Mouse (Mus musculus): Measurements from ENCODE around the gene Ifngr2. TPM values are rescaled to one million over a fixed set of nuclear protein-coding genes. Genes with fewer than 3 reads are reported as not detected.

The Ifngr2 gene
- polyA plus RNA-seq (2015; fragmentation: Nextera tagmentation; extraction: Ambion mirVana): 47.9 and 50.2 TPM in 2 replicates

DNA sequence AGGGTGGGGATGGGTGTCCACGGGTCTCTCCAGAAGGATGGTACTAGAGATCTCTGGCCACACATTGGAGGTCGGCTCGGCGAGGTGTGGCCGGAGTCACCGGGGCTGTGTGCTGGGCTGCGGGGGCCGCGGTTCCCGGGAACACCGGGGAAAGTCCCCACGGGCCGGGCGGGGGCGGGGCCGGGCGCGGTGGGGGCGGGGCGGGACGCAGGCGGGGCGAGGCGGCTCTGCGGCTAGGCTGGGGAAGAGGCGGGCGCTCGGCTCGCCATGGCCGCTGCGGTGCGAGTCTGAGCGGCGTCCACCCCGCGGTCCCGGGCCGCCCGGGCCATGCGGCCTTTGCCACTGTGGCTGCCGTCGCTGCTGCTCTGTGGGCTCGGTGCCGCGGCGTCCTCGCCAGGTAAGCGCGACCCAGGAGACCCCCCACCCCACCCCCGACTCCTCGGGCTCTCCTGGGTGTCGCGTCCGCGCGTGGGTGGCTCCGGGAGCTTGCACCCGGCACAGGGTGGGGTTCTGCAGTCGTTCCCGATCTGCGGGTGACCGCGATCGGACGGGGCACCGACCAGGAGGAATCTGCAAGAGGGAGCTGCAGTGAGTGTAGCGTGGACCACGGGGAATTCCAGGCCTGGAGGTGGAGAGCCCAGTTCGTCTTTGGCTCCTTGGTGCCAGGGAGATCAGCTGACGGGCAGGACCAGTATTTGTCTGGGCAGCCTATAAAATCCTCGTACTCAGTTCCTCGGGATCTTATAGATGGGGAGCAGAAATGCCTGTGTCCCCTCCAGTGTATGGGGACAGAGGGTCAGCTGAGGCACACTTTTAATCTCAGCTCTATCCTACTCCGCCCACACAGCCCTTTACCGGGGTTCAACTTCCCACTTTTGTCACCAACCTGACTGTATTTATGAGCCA lies at the start of gene Ifngr2:
Gene Ifngr2 (plus strand): TSS at position 237 of the 906 bp plus-strand sequence.
- no peaks in the 10 kb centered on the region for H3K9me3 ChIP-seq
- H3K9ac ChIP-seq: peak within 1 kb of the TSS; percentile 84
- peaks cover 40% of the 10 kb centered on the region for H3K4me1 ChIP-seq
- H3K27me3 ChIP-seq: no peaks in the 10 kb centered on the region
- WGBS: under 1% methylated on average over 61 of the region's 74 CpGs
- peak within 1 kb of the TSS; percentile 76 for H3K4me3 ChIP-seq
- H3K36me3 ChIP-seq: no peaks in the 10 kb centered on the region
- ATAC-seq (ENCODE audit: borderline replicate concordance, extremely low read depth, low FRiP score, low TSS enrichment): peak; percentile 92
- peak within 1 kb of the TSS; percentile 64 for H3K27ac ChIP-seq
- H3K4me2 ChIP-seq: peak within 1 kb of the TSS; percentile 60

DNA sequence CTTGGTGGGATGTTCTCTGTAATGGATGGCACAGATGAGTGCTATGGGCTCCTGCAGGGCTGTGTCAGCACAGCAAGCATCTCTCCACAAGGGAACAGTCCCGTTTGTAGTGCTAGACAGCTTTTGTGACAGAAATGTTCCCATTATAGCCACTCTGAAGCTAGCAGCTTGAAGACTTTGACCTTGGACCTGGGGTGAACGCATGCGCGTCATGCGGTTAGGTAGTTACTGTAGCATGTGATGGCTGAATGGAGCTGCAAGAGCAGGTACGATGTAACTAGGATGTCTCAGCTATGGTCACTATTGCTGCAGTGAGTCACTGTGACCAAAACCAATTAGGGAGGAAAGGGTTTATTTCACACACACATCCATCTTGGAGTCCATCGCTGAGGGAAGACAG lies 48.8 kb upstream of the Ifngr2 start:
- ATAC-seq (ENCODE audit: borderline replicate concordance, extremely low read depth, low FRiP score, low TSS enrichment): no peak
- no peaks in the 10 kb centered on the region for H3K4me1 ChIP-seq
- H3K9me3 ChIP-seq: no peaks in the 10 kb centered on the region
- peaks cover 88% of the 10 kb centered on the region for H3K36me3 ChIP-seq
- H3K4me2 ChIP-seq: no peak overlapping the region
- no peak overlapping the region for H3K9ac ChIP-seq
- 90% methylated on average over 7 of the region's 7 CpGs for WGBS
- no peaks in the 10 kb centered on the region for H3K27me3 ChIP-seq
- H3K4me3 ChIP-seq: no peak overlapping the region
- no peak overlapping the region for H3K27ac ChIP-seq

DNA sequence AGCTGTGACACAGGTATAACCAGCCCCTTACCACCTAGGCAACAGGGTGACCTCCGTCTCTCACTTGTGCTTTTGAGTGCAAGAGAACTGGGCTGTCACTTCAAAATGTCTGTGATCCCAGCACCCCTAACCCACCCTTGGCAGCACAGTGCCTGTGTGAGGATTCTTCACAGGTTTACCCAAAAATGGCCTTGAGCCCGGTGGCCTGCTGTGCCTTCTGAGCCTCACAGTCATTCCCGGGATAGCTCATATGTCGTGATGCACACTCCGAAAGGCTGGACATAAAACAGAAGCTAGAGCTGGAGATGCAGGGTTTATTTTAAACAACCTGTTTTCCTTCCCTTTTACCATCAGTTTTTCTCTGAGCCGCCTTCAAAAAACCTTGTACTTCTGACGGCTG lies 42.2 kb upstream of the Ifngr2 start:
- Histone ChIP-seq H3K9ac (no peak overlapping the region), H3K4me3 (no peak overlapping the region), H3K4me1 (no peaks in the 10 kb centered on the region), H3K36me3 (peaks cover 71% of the 10 kb centered on the region), H3K4me2 (no peak overlapping the region), H3K9me3 (no peaks in the 10 kb centered on the region), H3K27me3 (no peaks in the 10 kb centered on the region), H3K27ac (no peak overlapping the region)
- ATAC-seq (ENCODE audit: borderline replicate concordance, extremely low read depth, low FRiP score, low TSS enrichment): no peak
- WGBS: 89% methylated on average over 7 of the region's 7 CpGs

DNA sequence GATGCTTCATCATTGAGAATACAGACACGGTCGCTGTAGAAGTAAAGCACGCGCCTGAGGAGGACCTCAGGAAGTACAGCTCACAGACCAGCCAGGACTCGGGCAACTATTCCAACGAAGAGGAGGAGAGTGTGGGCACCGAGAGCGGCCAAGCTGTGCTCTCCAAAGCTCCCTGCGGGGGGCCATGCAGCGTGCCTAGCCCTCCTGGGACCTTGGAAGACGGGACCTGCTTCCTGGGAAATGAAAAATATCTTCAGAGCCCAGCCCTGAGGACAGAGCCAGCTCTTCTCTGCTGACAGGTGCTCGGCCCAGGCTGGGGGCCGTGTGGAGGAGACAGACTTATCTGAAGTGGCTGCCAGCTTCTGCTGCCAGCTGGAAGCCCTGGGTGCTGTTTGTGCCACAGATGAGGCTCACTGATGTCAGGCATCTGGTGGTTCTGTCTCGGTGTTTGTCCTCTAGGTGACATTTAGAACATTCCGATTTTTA lies 41.7 kb upstream of the Ifngr2 start:
- 82% methylated on average over 15 of the region's 15 CpGs for WGBS
- no peaks in the 10 kb centered on the region for H3K4me1 ChIP-seq
- no peak for ATAC-seq (ENCODE audit: borderline replicate concordance, extremely low read depth, low FRiP score, low TSS enrichment)

DNA sequence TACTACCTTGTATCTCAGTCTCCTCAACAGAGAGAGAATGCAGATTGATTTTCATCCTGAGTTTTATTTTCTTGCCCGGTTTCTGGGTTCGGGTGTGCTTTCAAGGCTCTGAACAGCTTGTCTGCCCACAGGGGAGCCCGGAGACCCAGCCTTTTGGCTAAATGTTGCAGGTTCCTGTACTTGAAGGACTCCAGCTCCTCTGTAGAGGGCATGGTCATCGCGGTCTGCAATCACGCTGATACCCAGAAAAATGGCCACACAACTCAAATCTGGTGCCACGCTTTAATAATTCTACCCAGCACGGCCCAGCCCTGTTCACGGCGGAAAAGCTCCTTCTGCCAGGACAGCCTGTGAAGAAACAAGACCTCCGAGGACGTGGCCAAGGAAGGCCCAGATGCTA lies 40.5 kb upstream of the Ifngr2 start:
- Histone ChIP-seq H3K9ac (no peak overlapping the region), H3K4me1 (no peaks in the 10 kb centered on the region), H3K4me3 (no peak overlapping the region), H3K27me3 (no peaks in the 10 kb centered on the region), H3K27ac (no peak overlapping the region), H3K9me3 (no peaks in the 10 kb centered on the region), H3K4me2 (no peak overlapping the region), H3K36me3 (peaks cover 55% of the 10 kb centered on the region)
- 92% methylated on average over 12 of the region's 12 CpGs for WGBS
- no peak for ATAC-seq (ENCODE audit: borderline replicate concordance, extremely low read depth, low FRiP score, low TSS enrichment)

More for the DNA sequence above, 41.7 kb upstream of the Ifngr2 start:
- Histone ChIP-seq H3K9me3 (no peaks in the 10 kb centered on the region), H3K4me3 (no peak overlapping the region), H3K9ac (no peak overlapping the region), H3K4me2 (no peak overlapping the region), H3K27ac (no peak overlapping the region), H3K36me3 (peaks cover 66% of the 10 kb centered on the region), H3K27me3 (no peaks in the 10 kb centered on the region)

DNA sequence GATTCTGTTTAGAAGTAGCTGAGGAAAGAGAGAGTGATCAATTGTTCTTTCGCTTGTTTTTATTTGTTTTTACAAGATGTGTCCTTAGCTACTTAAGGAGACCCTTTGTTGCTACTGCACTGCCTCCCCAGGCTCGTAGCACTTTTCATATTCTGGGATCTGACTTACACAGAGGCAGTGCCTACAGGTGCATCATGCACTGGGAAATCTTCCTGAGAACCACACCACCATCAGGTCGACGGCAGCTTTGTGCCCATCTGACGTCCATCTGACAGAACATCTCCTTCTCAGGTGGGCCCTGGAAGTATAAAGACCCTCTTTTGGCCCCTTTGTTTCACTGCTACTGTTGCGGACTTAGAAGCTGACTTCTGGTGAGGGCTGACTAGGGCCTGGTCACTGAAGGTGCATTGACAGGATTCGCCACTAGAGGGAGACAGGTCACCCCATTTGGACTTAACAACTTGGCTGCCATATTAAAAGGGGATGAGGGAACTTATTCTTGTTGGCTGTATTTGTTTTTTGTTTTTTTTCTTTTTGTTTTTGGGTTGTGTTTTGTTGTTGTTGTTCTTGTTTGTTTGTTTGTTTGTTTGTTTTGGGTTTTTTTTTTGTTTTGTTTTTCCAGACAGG lies 34.6 kb upstream of the Ifngr2 start:
- 33% methylated on average over 7 of the region's 7 CpGs for WGBS
- H3K9ac ChIP-seq: no peak overlapping the region
- no peaks in the 10 kb centered on the region for H3K27me3 ChIP-seq
- no peak overlapping the region for H3K4me2 ChIP-seq
- peaks cover 4% of the 10 kb centered on the region; the same call in 1 of the 2 replicates for H3K36me3 ChIP-seq
- H3K27ac ChIP-seq: no peak overlapping the region
- H3K9me3 ChIP-seq: no peaks in the 10 kb centered on the region
- H3K4me3 ChIP-seq: no peak overlapping the region
- H3K4me1 ChIP-seq: no peaks in the 10 kb centered on the region
- no peak for ATAC-seq (ENCODE audit: borderline replicate concordance, extremely low read depth, low FRiP score, low TSS enrichment)

DNA sequence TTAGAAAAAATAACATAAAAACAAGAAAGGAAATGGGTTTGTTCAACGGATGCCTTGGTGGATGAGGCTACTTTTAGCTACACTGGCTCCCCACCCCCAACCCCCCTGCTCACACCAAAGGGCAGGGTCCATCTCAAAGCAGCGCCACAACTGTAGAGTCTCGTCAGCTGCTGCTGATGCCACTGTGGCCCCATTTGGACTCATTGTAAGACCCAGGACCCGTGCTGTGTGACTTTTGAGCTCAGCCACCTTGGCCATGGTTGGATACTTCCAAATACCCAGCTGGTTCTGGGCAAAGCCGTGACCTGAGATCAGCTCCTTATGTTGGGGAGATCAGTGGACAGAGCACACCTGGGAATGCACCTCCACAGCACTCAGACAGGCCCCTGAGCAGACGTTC lies 33.8 kb upstream of the Ifngr2 start:
- Histone ChIP-seq H3K4me1 (no peaks in the 10 kb centered on the region), H3K36me3 (no peaks in the 10 kb centered on the region), H3K4me3 (no peak overlapping the region), H3K4me2 (no peak overlapping the region), H3K9me3 (no peaks in the 10 kb centered on the region), H3K27me3 (no peaks in the 10 kb centered on the region), H3K27ac (no peak overlapping the region), H3K9ac (no peak overlapping the region)
- 79% methylated on average over 6 of the region's 6 CpGs for WGBS
- no peak for ATAC-seq (ENCODE audit: borderline replicate concordance, extremely low read depth, low FRiP score, low TSS enrichment)

DNA sequence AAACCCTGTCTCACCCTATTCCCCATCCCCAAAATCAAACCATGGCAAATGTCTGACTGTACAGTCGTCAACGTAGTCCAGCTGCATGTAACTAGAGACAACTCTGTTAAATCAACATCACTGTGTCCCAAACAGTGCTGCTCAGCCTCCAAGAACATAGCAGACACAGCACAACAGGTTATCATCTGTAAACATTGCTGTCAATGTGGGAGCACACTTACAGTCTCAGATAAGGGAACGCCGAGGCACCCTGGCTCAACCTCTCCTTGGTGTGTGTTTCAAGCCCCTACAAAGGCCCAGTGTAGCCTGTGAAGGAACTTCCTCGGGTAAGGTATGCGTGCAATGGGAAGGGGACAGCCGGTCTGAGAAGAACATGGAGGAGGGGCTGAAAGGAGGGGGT lies 29.9 kb upstream of the Ifngr2 start:
- WGBS: 41% methylated on average over 7 of the region's 7 CpGs
- H3K27ac ChIP-seq: no peak overlapping the region
- no peak overlapping the region for H3K4me3 ChIP-seq
- H3K4me2 ChIP-seq: no peak overlapping the region
- no peaks in the 10 kb centered on the region for H3K36me3 ChIP-seq
- H3K9ac ChIP-seq: no peak overlapping the region
- ATAC-seq (ENCODE audit: borderline replicate concordance, extremely low read depth, low FRiP score, low TSS enrichment): no peak
- no peaks in the 10 kb centered on the region for H3K9me3 ChIP-seq
- no peaks in the 10 kb centered on the region for H3K27me3 ChIP-seq
- H3K4me1 ChIP-seq: no peaks in the 10 kb centered on the region

DNA sequence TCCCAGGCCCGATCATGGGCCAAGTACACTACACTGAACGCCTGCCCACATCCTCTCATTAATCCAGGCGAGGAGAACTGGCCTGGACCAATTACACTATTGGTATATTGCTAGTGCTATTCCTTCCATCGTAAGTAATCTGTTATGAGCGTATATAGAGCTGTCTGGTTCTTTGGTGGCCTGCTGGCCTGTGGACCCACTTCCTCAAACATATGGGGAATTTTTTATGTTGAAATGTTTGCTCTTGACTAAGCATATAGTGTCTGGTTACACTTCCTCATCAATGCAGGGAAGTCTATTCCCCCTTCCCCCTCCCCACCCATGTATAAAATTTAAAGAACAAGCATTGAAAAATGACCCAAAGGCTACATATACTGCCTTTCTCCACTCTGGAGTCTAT lies 24.8 kb upstream of the Ifngr2 start:
- WGBS: 53% methylated on average over 5 of the region's 5 CpGs
- Histone ChIP-seq H3K27ac (no peak overlapping the region), H3K4me2 (no peak overlapping the region), H3K9ac (no peak overlapping the region), H3K36me3 (no peaks in the 10 kb centered on the region), H3K9me3 (no peaks in the 10 kb centered on the region), H3K4me1 (no peaks in the 10 kb centered on the region), H3K4me3 (no peak overlapping the region), H3K27me3 (no peaks in the 10 kb centered on the region)
- no peak for ATAC-seq (ENCODE audit: borderline replicate concordance, extremely low read depth, low FRiP score, low TSS enrichment)

DNA sequence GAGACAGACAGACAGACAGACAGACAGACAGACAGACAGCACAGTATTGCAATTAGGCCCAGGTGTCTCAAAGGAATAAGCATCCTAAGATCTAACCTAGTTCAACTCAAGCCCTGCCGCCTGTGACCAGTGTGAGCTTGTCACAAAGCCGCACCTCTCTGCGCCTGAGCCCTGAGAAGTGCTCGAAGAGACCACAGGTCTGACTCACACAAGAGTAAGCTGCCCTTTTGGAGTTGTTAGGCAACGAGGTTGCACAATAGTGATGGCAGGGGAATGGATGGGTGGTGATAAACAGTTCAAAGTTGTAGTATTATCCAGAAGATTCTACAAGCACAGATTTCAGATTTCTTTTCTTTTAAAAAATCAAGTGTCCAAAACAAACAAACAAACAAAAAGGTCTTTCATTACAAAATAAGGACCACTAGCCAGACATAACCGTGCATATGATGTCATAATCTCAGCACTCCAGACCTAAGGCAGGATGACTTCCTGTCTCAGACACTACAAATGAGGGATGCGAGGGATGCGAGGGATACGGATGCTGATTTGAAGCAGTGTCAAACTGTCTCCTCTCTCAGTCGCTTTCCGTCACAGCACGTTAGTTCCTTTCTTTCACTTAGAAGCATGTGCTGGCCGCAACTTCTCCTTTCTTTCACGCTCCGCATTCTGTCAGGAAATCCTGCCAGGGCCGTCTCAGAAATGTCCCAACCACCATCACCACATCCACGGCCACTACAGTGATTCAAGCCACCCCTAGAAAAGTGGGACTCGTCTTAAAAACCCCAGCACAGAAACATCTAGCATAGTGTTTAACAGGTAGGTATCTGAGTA lies 24.2 kb upstream of the Ifngr2 start:
- Histone ChIP-seq H3K4me3 (no peak overlapping the region), H3K9ac (no peak overlapping the region), H3K36me3 (no peaks in the 10 kb centered on the region), H3K27ac (no peak overlapping the region), H3K4me2 (no peak overlapping the region), H3K9me3 (no peaks in the 10 kb centered on the region), H3K4me1 (0 out of 2 replicates have a peak, but pooled peaks cover 3% of the 10 kb centered on the region), H3K27me3 (no peaks in the 10 kb centered on the region)
- ATAC-seq (ENCODE audit: borderline replicate concordance, extremely low read depth, low FRiP score, low TSS enrichment): no peak
- WGBS: 65% methylated on average over 18 of the region's 18 CpGs

DNA sequence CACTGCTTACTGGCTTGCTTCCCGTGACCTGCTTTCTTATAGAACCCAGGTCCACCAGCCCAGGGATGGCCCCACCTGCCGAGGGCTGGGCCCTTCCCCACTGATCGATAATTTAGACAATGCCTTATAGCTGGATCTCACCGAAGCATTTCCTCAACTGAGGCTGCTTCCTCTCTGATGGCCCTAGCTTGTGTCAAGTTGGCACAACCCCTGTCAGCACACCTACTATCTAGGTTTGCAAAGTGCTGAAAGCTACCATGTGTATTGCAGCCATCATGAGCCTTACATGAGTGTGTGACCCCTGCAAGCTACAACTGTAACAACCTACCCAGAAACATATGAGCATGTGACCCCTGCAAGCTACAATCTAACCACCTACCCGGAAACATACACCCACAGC lies 22.7 kb upstream of the Ifngr2 start:
- ATAC-seq (ENCODE audit: borderline replicate concordance, extremely low read depth, low FRiP score, low TSS enrichment): no peak
- 74% methylated on average over 5 of the region's 5 CpGs for WGBS

More for the DNA sequence above, 22.7 kb upstream of the Ifngr2 start:
- Histone ChIP-seq H3K4me3 (no peak overlapping the region), H3K9me3 (no peaks in the 10 kb centered on the region), H3K4me1 (0 out of 2 replicates have a peak, but pooled peaks cover 3% of the 10 kb centered on the region), H3K4me2 (no peak overlapping the region), H3K27me3 (no peaks in the 10 kb centered on the region), H3K9ac (no peak overlapping the region), H3K36me3 (no peaks in the 10 kb centered on the region), H3K27ac (no peak overlapping the region)
